Mouse (Mus musculus): ENCODE measurements around the gene Fam57b.

DNA sequence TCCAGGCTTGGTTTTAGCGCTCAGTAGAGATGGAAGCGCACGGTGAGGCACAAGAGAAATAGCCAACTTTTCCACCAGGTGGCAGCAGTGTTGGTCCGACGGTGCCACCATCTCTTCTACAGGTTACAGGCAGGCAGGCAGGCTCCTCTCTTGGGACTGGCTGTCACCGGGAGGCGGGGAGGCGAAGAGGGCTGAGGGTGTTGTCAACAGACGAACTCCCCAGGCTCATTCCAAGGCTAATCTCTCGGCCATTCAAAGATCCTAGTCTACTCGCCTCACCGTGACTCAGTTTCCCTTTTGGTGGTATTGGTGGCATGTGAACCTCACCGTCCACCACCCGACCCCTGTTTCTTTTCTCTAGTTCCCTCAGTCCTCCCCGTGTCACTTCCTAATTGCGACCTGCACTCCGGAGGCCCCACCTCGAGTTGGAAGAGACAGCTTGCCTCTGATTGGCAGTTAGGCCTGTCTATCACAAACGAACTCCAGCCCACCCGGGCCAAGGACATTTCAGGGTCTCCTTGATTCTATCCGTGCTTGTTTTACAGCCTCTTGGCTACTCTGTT lies 34.6 kb downstream of the Fam57b start:
- TF ChIP-seq CTCF (conservative IDR thresholded peaks at IDR 0.05; ENCODE audit: low read length) (peak; percentile 79), NANOG (IDR thresholded peaks at IDR 0.05; ENCODE audit: borderline replicate concordance, low read length) (no peak), POU5F1 (IDR thresholded peaks at IDR 0.05; ENCODE audit: borderline replicate concordance, low read length) (no peak)

Measured in E14TG2a.4 (cell line).